ENCODE assay signal across 8 mouse cellular contexts in genomic region chr5:15934376-15935233, GRCm38 (mm10). TPM values are rescaled to one million over a fixed set of nuclear protein-coding genes. Genes with fewer than 3 reads are reported as not detected.
DNase-seq lines count a peak whose midpoint lies in the region; ATAC-seq and TF ChIP-seq lines count a peak whose summit lies in the region.

TSS of gene Cacna2d1 (plus strand) at chr5:15934691.

- peak within 1 kb of the TSS; percentile 84 for H3K4me3 ChIP-seq in E14TG2a.4 (replicated peaks; ENCODE audit: low read length)
- peak within 1 kb of the TSS; percentile 63 for H3K4me3 ChIP-seq in brown adipose tissue, adult 24 weeks (ENCODE audit: insufficient read depth, low read depth, low read length)
- H3K4me3 ChIP-seq in forebrain, embryonic 13.5 days = peak within 1 kb of the TSS; percentile 67
- peak within 1 kb of the TSS; percentile 83 to 84 for H3K4me3 ChIP-seq in heart, embryonic 14.5 days (ENCODE audit: control insufficient read depth in 1 of 2, insufficient read depth in 1 of 2, low read depth in 1 of 2, low read length in 2 of 2)
- peak within 1 kb of the TSS; percentile 48 for H3K4me3 ChIP-seq in liver, embryonic 13.5 days (replicated peaks)
- H3K4me3 ChIP-seq in neural tube, embryonic 13.5 days = peak within 1 kb of the TSS; percentile 70

- H3K9me3 ChIP-seq in E14TG2a.4 (ENCODE audit: low read length) = no peaks in the 10 kb centered on the region
- no peaks in the 10 kb centered on the region for H3K9me3 ChIP-seq in forebrain, embryonic 13.5 days (replicated peaks)
- no peaks in the 10 kb centered on the region for H3K9me3 ChIP-seq in heart, embryonic 14.5 days (ENCODE audit: control insufficient read depth, low read length)
- H3K9me3 ChIP-seq in liver, embryonic 13.5 days (replicated peaks) = no peaks in the 10 kb centered on the region
- no peaks in the 10 kb centered on the region for H3K9me3 ChIP-seq in neural tube, embryonic 13.5 days

- peaks cover 27% of the 10 kb centered on the region for H3K4me1 ChIP-seq in E14TG2a.4 (replicated peaks; ENCODE audit: low read depth, low read length)
- H3K4me1 ChIP-seq in brown adipose tissue, adult 24 weeks (ENCODE audit: control insufficient read depth, insufficient read depth, insufficient read length, low read length) = no peaks in the 10 kb centered on the region
- peaks cover 14% of the 10 kb centered on the region for H3K4me1 ChIP-seq in forebrain, embryonic 13.5 days
- H3K4me1 ChIP-seq in heart, embryonic 14.5 days (ENCODE audit: control insufficient read depth in 2 of 2, insufficient read depth in 2 of 2, low read length in 2 of 2) = peaks cover 0 to 6% of the 10 kb centered on the region in 2 experiments; a peak in 3 of 4 replicates
- 0 out of 2 replicates have a peak, but pooled peaks cover 3% of the 10 kb centered on the region for H3K4me1 ChIP-seq in liver, embryonic 13.5 days (replicated peaks)
- H3K4me1 ChIP-seq in neural tube, embryonic 13.5 days (replicated peaks) = peaks cover 21% of the 10 kb centered on the region

- no peak for TF ChIP-seq CTCF in E14TG2a.4 (conservative IDR thresholded peaks at IDR 0.05; ENCODE audit: low read length)

- 0% methylated on average over 86 of the region's 120 CpGs for WGBS in forebrain, embryonic 13.5 days
- under 1% methylated on average over 61 of the region's 120 CpGs for WGBS in heart, embryonic 14.5 days
- WGBS in liver, embryonic 13.5 days (ENCODE audit: insufficient replicate concordance) = 2% methylated on average over 68 of the region's 120 CpGs
- WGBS in neural tube, embryonic 13.5 days = under 1% methylated on average over 63 of the region's 120 CpGs

- H3K27ac ChIP-seq in brown adipose tissue, adult 24 weeks (replicated peaks; ENCODE audit: low read depth, low read length) = no peak within 1 kb of the TSS
- H3K27ac ChIP-seq in forebrain, embryonic 13.5 days = peak within 1 kb of the TSS; percentile 94
- H3K27ac ChIP-seq in heart, embryonic 14.5 days (replicated peaks in 1 of 2; ENCODE audit: control insufficient read depth in 1 of 2, insufficient read depth in 1 of 2, low read depth in 2 of 2, low read length in 2 of 2) = peak within 1 kb of the TSS; percentile 88 to 96
- no peak within 1 kb of the TSS for H3K27ac ChIP-seq in liver, embryonic 13.5 days
- H3K27ac ChIP-seq in neural tube, embryonic 13.5 days (replicated peaks) = peak within 1 kb of the TSS; percentile 98

- ATAC-seq in forebrain, embryonic 13.5 days = peak; percentile 89
- ATAC-seq in heart, embryonic 14.5 days (ENCODE audit: insufficient number of reproducible peaks, insufficient read depth, low FRiP score, low read depth) = peak; percentile 85
- peak; percentile 36; the same call in 1 of the 2 replicates for ATAC-seq in liver, embryonic 13.5 days (ENCODE audit: low read depth)
- peak; percentile 87 for ATAC-seq in neural tube, embryonic 13.5 days (ENCODE audit: low read depth)

- peak within 1 kb of the TSS; percentile 79 for H3K4me2 ChIP-seq in forebrain, embryonic 13.5 days
- H3K4me2 ChIP-seq in heart, embryonic 14.5 days (ENCODE audit: low read length) = peak within 1 kb of the TSS; percentile 84
- peak within 1 kb of the TSS; percentile 58 for H3K4me2 ChIP-seq in liver, embryonic 13.5 days
- peak within 1 kb of the TSS; percentile 68 for H3K4me2 ChIP-seq in neural tube, embryonic 13.5 days

- DNase-seq in kidney, postnatal 10 days = peak; percentile 75
- DNase-seq in liver, embryonic 13.5 days = no peak
- DNase-seq in urinary bladder, postnatal 36 days (ENCODE audit: low spot score in 2 of 2) = peak; percentile 28 to 31

- H3K27me3 ChIP-seq in E14TG2a.4 (ENCODE audit: insufficient read depth, low read length) = peaks cover 34% of the 10 kb centered on the region
- H3K27me3 ChIP-seq in forebrain, embryonic 13.5 days = peaks cover 26% of the 10 kb centered on the region
- H3K27me3 ChIP-seq in heart, embryonic 14.5 days (ENCODE audit: control insufficient read depth, insufficient read depth, low read length) = no peaks in the 10 kb centered on the region
- H3K27me3 ChIP-seq in liver, embryonic 13.5 days = peaks cover 38% of the 10 kb centered on the region
- peaks cover 69% of the 10 kb centered on the region for H3K27me3 ChIP-seq in neural tube, embryonic 13.5 days

- no peaks in the 10 kb centered on the region for H3K36me3 ChIP-seq in E14TG2a.4 (ENCODE audit: insufficient read depth, low read length)
- no peaks in the 10 kb centered on the region for H3K36me3 ChIP-seq in forebrain, embryonic 13.5 days (ENCODE audit: poor library complexity, severe bottlenecking)
- no peaks in the 10 kb centered on the region for H3K36me3 ChIP-seq in heart, embryonic 14.5 days (ENCODE audit: control insufficient read depth, insufficient read depth, low read length)
- H3K36me3 ChIP-seq in liver, embryonic 13.5 days = no peaks in the 10 kb centered on the region
- no peaks in the 10 kb centered on the region for H3K36me3 ChIP-seq in neural tube, embryonic 13.5 days

- H3K9ac ChIP-seq in forebrain, embryonic 13.5 days = peak within 1 kb of the TSS; percentile 90
- peak within 1 kb of the TSS; percentile 92 for H3K9ac ChIP-seq in heart, embryonic 14.5 days (ENCODE audit: low read length)
- H3K9ac ChIP-seq in liver, embryonic 13.5 days = peak within 1 kb of the TSS; percentile 39; the same call in 1 of the 2 replicates
- peak within 1 kb of the TSS; percentile 94 for H3K9ac ChIP-seq in neural tube, embryonic 13.5 days

RNA-seq across cellular contexts. Expression of gene Cacna2d1, which starts in this region (rescaled TPM):
- polyA plus RNA-seq in brown adipose tissue, adult 24 weeks (2012; ENCODE audit: insufficient read depth, insufficient read length, missing spikeins) = 5.7 and 6.5 TPM in 2 replicates
- polyA plus RNA-seq in forebrain, embryonic 13.5 days (2015; fragmentation: Nextera tagmentation; extraction: Ambion mirVana) = 30.9 and 36.5 TPM in 2 replicates
- polyA plus RNA-seq in heart, embryonic 14.5 days (2014; fragmentation: Nextera tagmentation; extraction: Ambion mirVana) = 24.9 and 27.0 TPM in 2 replicates
- 0.54 and 0.73 TPM in 2 replicates for polyA plus RNA-seq in liver, embryonic 13.5 days (2015; fragmentation: Nextera tagmentation; extraction: Ambion mirVana)
- polyA plus RNA-seq in neural tube, embryonic 13.5 days (2015; fragmentation: Nextera tagmentation; extraction: Ambion mirVana) = 44.3 TPM in 2 replicates

Comparison
In these comparisons a context has a peak if more than half of its experiments do, and no peak if none do; other contexts are left out.
1. Peak in ATAC-seq, H3K4me3 ChIP-seq, H3K9ac ChIP-seq and H3K4me2 ChIP-seq in liver, embryonic 13.5 days; RNA of the gene not detected or under 1 TPM.
2. H3K27ac ChIP-seq: peak in forebrain, embryonic 13.5 days (single experiment), heart, embryonic 14.5 days (2 of 2) and neural tube, embryonic 13.5 days (single experiment); none in brown adipose tissue, adult 24 weeks (single experiment) and liver, embryonic 13.5 days (single experiment).
3. ATAC-seq: peak in every context shown above with its lines; median percentile 89 in forebrain, embryonic 13.5 days; 87 in neural tube, embryonic 13.5 days; 85 in heart, embryonic 14.5 days; 36 in liver, embryonic 13.5 days.
4. H3K9ac ChIP-seq: peak in every context shown above with its lines; median percentile 94 in neural tube, embryonic 13.5 days; 92 in heart, embryonic 14.5 days; 90 in forebrain, embryonic 13.5 days; 39 in liver, embryonic 13.5 days.
5. Peak in every context shown above with its lines, with median percentiles within 50 percentile points of each other: H3K4me3 ChIP-seq and H3K4me2 ChIP-seq.